Mouse (Mus musculus) adrenal gland, postnatal 4 days (tissue): Measurements from ENCODE around the gene Camkmt. TPM values are rescaled to one million over a fixed set of nuclear protein-coding genes. Genes with fewer than 3 reads are reported as not detected.

Source experiments
- DNase-seq, 2 experiments: peaks; one replicate each; pipeline ENCODE4 v3.0.0; 2021 to 2022; ENCODE audit warnings: low spot score in 2 of 2, mixed read lengths in 2 of 2
- total RNA-seq, 2 experiments: library from RNA; stranded (reverse); gene quantifications; 2 replicates each; pipeline ENCODE4 v1.2.3; 2021

The Camkmt gene
- total RNA-seq, 2 experiments from 2014 or later, result 6.8 to 8.5 TPM

- no peak for DNase-seq
Measured at GRCm38 (mm10) chr17:85454419-85454983, 364.1 kb downstream of the Camkmt start.

GRCm38 (mm10) chr17:85455063-85455462 is 364.7 kb downstream of the Camkmt start:
- DNase-seq, result no peak

DNA sequence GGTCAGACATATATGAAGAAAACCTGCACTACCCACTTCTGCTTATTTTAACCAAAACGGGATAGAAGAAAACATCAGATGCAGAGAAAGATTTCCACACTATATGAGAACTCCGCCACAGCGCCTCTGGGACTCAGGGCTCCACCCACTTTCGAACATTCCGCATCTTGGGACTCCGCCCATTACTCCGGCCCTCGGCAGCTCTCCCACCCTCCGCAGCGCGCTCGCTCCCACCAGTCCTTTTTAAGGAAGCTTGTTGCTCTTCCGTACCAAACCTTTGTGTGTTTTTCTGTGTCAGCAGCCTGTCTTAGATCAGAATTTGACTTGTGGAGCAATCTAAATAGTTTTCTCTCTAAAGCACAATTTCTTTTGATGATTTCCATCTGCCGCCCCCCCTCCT is 367.7 kb downstream of the Camkmt start:
- no peak for DNase-seq

DNA sequence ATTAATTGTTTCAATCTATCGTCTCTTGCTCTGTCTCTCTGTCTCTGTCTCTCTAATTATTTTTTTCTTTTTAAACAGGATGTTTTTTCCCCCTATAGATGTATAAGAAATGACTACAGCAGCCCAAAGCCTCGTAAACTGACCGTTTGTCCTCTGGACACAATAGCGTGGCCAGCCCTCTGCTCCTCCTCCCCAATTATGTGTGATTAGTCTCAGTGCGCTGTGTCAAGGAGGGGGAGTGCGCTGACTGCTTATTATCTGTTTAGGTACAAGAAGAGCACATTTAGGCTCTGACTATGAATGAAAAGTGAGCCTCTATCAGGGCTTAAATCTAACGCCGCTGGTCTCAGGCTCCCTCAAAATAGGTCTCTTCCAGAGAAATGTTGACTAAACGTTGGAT is 368.2 kb downstream of the Camkmt start:
- DNase-seq, result no peak

- no peak for DNase-seq
Measured at GRCm38 (mm10) chr17:85461577-85461976, 371.2 kb downstream of the Camkmt start.

GRCm38 (mm10) chr17:85463497-85464392 is 373.4 kb downstream of the Camkmt start:
- DNase-seq, result no peak

GRCm38 (mm10) chr17:85464466-85465411 is 374.4 kb downstream of the Camkmt start:
- no peak for DNase-seq

- DNase-seq, result no peak
Measured at GRCm38 (mm10) chr17:85469776-85470175, 379.4 kb downstream of the Camkmt start.

DNA sequence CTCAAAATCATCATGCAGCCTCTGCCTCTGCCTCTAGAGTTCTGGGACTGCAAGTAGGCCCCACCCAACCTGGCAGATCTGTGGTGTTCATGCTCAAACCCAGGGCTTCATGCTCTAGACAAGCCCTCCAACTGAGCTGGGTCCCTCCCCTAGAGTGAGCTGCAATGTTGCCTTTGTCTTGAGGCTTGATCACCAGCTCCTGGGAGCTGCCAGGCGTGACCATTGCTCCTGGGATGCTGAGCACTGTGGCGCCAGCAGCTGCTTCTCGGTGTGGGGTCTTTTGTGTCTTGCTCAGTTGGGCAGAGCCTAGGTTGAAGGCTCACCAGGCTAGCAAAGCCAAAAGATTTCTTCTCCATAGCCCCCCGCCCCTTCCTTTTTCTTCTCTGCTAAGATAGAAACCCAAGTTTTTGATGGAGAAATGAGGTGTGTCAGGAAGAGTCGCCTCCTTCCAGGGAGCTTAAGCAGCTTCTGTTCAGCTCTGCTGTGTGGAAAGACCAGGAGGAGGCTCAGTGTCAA is 382.4 kb downstream of the Camkmt start:
- no peak for DNase-seq

- DNase-seq, result no peak
Measured at GRCm38 (mm10) chr17:85473217-85473616, 382.9 kb downstream of the Camkmt start.

DNA sequence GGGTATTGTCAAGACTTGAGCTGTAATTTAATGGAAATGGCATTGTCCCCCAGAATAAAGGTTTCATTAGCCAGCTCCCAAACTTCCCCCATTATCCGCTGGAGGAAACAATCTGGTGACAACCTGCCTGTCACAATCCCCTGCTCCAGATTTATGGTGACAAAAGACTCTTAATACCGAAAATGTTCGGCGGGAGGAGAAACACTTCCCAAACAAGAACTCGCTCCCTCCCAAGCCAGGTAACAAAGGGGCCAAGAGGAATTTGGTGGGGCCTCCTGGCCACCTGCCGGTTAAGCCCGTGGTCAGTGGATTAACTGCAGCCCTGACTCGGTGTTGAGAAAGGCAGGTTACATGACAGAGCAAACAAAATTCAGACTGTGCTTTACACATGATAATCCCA is 383.5 kb downstream of the Camkmt start:
- no peak for DNase-seq

- DNase-seq, result no peak
Measured at GRCm38 (mm10) chr17:85481241-85481640, 390.9 kb downstream of the Camkmt start.

DNA sequence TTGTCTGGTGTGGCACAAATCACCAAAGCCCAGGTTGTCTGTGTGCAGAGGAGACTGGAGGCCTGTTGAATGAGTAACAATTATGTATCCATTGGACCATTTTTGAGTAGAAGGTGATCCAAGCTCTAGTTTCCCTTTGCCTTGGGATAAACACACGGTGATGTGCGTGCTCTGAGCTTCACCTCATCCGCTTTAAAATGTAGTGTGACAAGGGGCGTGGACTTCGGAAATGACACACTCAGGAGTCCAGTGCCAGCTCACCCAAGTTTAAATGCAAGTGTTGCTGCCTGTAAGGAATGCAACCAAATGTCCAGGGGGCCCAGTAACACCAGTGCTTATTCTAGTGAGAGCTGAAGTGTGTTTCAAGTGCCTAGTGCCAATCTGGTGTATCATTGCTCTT is 392.7 kb downstream of the Camkmt start:
- DNase-seq, result no peak

DNA sequence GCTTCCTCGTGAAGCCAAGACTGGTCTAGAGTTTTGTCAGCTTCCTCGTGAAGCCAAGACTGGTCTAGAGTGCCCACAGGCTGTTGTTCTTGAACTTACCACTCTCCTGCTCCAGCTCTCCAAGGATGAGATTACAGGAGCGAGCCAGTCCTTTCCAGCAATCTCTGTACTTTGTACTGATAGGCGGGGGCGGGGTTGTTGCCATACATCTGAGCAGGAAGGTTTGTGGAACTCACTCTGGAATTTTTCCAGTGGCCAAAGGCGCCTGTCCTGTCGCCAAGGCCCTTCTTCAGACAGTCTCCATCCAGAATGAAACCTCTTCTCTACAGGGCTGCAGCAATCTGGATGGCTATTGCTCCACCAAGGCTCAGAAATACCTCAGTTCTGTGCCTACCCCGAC is 393.7 kb downstream of the Camkmt start:
- no peak for DNase-seq

- DNase-seq, result no peak
Measured at GRCm38 (mm10) chr17:85484526-85484925, 394.2 kb downstream of the Camkmt start.

DNA sequence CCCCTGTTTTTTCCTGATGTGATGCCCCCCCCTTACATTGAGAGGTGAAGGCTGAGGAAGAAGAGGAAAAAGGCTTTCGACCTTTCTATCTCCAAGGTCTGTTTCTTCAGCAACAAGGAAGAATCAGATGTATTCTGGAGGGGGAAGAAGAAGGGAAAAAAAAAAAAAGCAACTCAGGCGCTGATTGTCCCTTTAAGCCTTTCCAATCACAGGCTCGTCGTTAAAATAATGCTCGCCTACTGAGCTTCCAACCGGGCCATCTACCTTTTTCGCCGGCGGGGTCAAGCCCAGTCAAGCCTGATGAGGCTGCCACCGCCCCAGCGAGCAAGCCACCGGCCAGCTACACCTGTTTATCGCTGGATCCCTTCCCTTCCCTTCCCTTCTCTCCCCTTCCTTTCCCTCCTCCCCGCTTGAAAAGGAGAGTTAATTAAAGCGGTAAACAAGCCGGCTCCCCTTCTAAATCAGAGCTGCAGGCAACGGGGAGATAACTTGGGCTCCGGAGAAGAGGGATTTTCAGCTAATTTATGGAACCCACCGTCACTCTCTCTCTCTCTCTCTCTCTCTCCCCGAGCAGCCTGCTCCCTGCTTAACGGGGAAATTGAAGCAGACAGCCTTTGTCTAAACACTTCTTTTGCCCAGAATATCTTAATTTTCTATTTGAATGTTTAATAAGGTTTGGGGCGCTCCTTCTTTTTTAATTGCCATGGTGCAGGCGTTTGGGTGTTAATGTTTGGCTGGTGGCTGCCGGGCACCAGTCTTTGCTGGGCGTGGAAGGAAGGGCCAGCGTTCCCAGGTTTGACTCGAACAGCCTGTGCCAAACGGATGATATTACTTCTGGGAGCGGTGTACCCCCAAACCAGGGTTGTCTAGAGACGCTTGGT is 395.0 kb downstream of the Camkmt start:
- DNase-seq, result no peak

DNA sequence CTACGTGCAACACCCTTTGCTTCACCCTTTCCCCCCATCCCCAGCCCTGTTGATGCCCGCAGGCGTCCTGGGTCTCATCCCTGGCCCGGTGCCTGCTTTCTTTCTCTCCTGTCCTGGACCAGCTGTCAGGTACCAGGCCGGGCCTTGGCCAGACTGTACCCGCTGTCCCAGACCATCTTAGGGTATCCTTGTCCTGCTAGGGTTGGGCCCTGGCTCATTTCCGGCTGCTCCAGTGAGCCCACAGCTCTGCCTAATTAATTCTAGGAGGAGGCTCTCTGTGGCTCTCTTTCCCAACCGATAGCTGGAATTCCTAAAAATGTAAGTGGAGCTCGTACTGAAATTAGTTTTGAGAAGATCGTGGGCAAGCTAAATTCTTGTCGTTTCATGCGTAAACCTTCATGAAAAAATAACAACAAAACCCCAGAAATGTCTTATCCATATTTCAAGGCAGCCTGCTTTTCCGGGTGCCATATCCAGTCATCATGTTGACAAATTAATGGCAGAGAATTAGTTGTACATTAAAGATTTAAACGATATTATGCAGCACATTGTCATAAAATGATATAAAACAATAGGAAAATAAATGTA is 395.7 kb downstream of the Camkmt start:
- no peak for DNase-seq

DNA sequence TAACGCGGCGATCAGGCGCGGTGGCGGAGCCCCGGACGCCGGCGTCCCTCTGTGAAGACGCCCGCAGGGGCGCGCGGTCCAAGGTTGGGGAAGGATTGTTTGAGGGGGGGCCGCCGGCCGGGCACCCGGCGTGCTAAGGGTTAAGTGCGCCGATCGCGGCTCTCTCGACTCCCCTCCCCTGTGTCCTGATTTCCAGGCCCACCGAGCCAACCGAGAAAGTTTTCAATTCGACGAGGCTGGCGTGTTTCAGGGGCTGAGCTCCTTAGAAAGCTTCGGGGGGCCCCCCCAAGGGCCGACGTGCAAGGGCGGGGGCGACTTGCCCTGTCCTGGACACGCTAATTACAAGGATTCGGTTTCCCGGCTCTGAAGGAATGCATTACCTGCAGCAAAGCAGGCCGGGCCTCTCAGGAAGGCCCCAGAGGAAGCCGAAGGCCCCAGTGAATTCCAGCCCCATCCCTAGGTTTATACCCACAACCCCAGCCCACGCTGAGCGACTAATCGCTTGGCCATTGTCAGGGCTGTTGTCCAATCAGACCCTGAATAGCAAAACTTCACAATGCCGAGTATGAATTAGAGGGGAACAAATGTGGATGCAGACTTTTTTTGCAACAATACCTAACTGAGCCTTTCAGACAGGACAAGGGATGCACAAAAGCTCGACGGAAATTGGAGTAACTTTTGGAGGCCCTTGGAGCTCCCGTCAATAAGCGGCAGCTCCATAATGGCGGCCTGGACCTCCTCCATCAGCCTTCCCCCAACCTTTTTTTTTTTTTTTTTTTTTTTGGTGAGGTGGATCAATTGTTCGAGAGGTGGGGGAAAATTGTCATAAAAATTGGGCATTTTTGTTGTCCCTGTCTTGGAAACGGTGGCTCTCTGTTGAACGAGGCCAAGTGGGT is 396.5 kb downstream of the Camkmt start:
- no peak for DNase-seq

GRCm38 (mm10) chr17:85487531-85487930 is 397.2 kb downstream of the Camkmt start:
- DNase-seq, result no peak
